Mouse (Mus musculus) gastrocnemius, postnatal 10 days (tissue): ENCODE results near the gene Tas2r129. TPM values are rescaled to one million over a fixed set of nuclear protein-coding genes. Genes with fewer than 3 reads are reported as not detected.
"Not testable (repeated sequence)": the region's sequence is repeated elsewhere in the genome, so short reads cannot be mapped to it uniquely, and the experiment has no call there.

Experiments
- DNase-seq: peaks from one replicate; pipeline ENCODE4 v3.0.0; 2021; ENCODE audit warnings: mixed read lengths
- long read RNA-seq, 2 experiments: library from polyadenylated mRNA; stranded (forward); transcript quantifications; one replicate each; pipeline ENCODE4 v2.0.0; 2021
- total RNA-seq, 2 experiments: library from RNA; stranded (reverse); gene quantifications; 2 replicates each; pipeline ENCODE4 v1.2.3; 2021

Gene Tas2r129
- not detected for total RNA-seq
- long read RNA-seq, experiment 1 = 0 reads
- long read RNA-seq, experiment 2 = 0 reads

DNA sequence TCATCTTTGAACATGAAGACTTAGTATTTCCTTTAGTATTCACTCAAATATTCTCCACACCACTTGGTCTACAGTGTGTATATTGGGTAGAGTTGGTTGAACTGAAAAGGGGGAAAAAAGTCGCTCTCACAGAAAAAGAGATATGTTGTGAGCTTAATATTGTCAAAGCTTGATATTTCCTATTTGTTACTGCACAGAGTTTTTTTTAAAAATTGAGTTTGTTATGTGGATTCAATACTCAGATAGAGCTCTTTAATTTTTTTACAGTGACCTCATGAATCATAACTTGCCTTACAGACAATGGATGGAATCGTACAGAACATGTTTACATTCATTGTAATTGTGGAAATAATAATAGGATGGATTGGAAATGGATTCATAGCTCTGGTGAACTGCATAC lies at the start of gene Tas2r129:
Gene Tas2r129, plus strand, starts transcription at position 301 of the 400 bp plus-strand sequence.
- no peak for DNase-seq

- no peak for DNase-seq
Measured at GRCm38 (mm10) chr6:132909351-132909750, 41.6 kb upstream of the Tas2r129 start, which contains the start of gene Tas2r125. Tas2r125 (plus strand) TSS chr6:132909651.

DNA sequence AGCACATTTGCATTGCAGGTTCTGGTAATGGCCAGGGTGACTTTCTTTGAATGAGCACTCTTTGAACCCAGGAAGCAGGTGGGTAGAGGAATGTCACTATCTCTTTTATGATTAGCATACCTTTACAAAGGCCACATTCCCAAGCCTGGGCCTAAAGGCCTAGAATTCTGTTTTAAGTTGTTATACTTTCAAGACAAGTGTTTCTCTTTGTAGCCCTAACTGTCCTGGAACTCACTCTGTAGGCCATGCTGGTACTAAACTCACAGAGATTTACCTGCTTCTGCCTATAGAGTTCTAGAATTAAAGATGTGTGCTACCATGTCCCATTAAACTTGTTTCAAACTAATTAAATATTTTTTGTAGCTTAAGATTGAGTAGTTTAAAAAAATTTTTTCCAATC lies 9.5 kb upstream of the Tas2r129 start:
- DNase-seq = not testable (repeated sequence)

DNA sequence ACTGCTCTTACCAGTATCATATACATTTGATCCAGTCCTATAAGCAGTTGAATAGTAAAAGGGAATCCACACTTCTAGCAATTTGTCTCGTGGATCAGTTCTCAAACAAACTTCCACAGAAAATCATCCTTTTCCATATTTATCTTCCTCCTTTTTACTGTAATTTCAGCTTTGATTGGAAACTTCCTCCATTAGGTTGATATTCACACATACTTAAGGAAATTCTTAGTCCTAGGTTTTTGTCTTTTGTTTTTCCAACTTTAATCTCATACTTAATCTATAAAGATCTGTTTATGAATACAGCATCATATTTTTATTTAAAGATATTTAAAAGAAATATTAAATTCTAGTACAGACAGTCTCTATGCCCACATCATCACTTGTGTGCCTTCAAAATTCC lies 6.9 kb downstream of the Tas2r129 start, which contains the start of gene Tas2r131:
Gene Tas2r131, minus strand, starts transcription at position 101 of the 400 bp plus-strand sequence.
- DNase-seq = no peak

DNA sequence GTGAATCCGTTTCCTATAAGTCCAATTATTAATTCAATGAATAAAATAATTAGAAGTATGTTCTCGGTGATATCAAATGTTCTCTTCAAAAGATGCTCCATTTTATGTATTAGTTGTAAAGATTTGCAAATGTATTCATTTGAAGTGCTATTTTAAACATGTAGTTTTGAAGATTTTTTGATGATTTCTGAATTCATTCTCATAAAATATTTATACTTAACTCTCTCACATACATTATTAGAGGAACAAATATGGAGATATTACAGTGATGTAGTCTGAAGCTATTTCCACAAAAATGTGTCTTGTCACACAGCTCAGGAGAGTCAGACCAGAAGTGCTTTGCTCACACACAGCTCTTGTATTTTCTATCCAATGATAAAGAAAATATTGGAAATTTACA lies 30.0 kb downstream of the Tas2r129 start, which contains the start of gene Tas2r109:
Gene Tas2r109, minus strand, starts transcription at position 101 of the 400 bp plus-strand sequence.
- no peak for DNase-seq

Other genes starting within 250 kb of the Tas2r129 start
- gene Tas2r122, start 239.2 kb upstream of the Tas2r129 start, total RNA-seq = not detected
- gene Tas2r115, start 213.1 kb upstream of the Tas2r129 start, total RNA-seq = not detected
- not detected for gene Tas2r124, start 196.4 kb upstream of the Tas2r129 start, total RNA-seq
- gene Tas2r102, start 189.0 kb upstream of the Tas2r129 start, total RNA-seq = not detected
- not detected for gene Tas2r136, start 172.9 kb upstream of the Tas2r129 start, total RNA-seq
- gene Tas2r117, start 148.3 kb upstream of the Tas2r129 start, total RNA-seq = not detected
- not detected for gene Tas2r123, start 104.0 kb upstream of the Tas2r129 start, total RNA-seq
- not detected for gene Tas2r116, start 95.7 kb upstream of the Tas2r129 start, total RNA-seq
- not detected for gene Tas2r110, start 83.1 kb upstream of the Tas2r129 start, total RNA-seq
- not detected for gene Tas2r113, start 58.1 kb upstream of the Tas2r129 start, total RNA-seq
- not detected for gene Tas2r125, start 41.5 kb upstream of the Tas2r129 start, total RNA-seq
- gene Tas2r131, start 6.8 kb downstream of the Tas2r129 start, total RNA-seq = not detected
- gene Tas2r109, start 29.9 kb downstream of the Tas2r129 start, total RNA-seq = not detected
- not detected for gene Tas2r103, start 86.0 kb downstream of the Tas2r129 start, total RNA-seq
- gene Tas2r140, start 104.7 kb downstream of the Tas2r129 start, total RNA-seq = not detected
- gene Smim10l1, start 153.8 kb downstream of the Tas2r129 start, total RNA-seq = 10 to 100 TPM; 69.9 to 74.1 TPM